Mouse (Mus musculus) gastrocnemius, postnatal 36 days (tissue): ENCODE measurements around the gene Carm1. TPM values are rescaled to one million over a fixed set of nuclear protein-coding genes. Genes with fewer than 3 reads are reported as not detected.
A peak's percentile ranks its signal among the peaks of the same experiment; 100 is the strongest.
"Not testable (repeated sequence)": the region's sequence is repeated elsewhere in the genome, so short reads cannot be mapped to it uniquely, and the experiment has no call there.

ENCODE experiments used
- DNase-seq, 2 experiments: peaks; one replicate each; pipeline ENCODE4 v3.0.0; 2022
- intact Hi-C: fragments of 180-260 bp; cut with DNase I; formaldehyde crosslinking; loops from one replicate; pipeline ENCODE4 v1.15.1; 2025
- long read RNA-seq, 2 experiments: library from polyadenylated mRNA; stranded (forward); transcript quantifications; one replicate each; pipeline ENCODE4 v2.0.0; 2021
- total RNA-seq, 2 experiments: library from RNA; stranded (reverse); gene quantifications; 2 replicates each; pipeline ENCODE4 v1.2.3; 2021

Gene Carm1
- 10 to 100 TPM; 63.0 to 65.2 TPM for total RNA-seq
- long read RNA-seq, experiment 1, transcript Carm1-201 (16 exons, 3,220 nt): major isoform, 27 of 42 reads
- long read RNA-seq, experiment 1, partial matches to known transcripts: 2 of 42 reads
- long read RNA-seq, experiment 1, other reads (novel, unspliced or antisense): 12 of 42 reads
- long read RNA-seq, experiment 2, transcript Carm1-201 (16 exons, 3,220 nt): major isoform, 37 of 66 reads
- long read RNA-seq, experiment 2, partial matches to known transcripts: 5 of 66 reads
- long read RNA-seq, experiment 2, other reads (novel, unspliced or antisense): 22 of 66 reads

- intact Hi-C loops: no loop called here
- DNase-seq: no peak
Observed at GRCm38 (mm10) chr9:21546789-21547074, at the start of gene Carm1. Gene Carm1 (plus strand): TSS chr9:21546894.

GRCm38 (mm10) chr9:21497050-21497542 is 49.6 kb upstream of the Carm1 start:
- intact Hi-C loops: no loop called here
- DNase-seq: no peak

- intact Hi-C loops: no loop called here
- DNase-seq: no peak
Observed at GRCm38 (mm10) chr9:21497664-21498063, 49.0 kb upstream of the Carm1 start.

GRCm38 (mm10) chr9:21498284-21498902 is 48.3 kb upstream of the Carm1 start:
- DNase-seq: no peak
- intact Hi-C loops: no loop called here

- no peak for DNase-seq
- intact Hi-C loops: no loop called here
Observed at GRCm38 (mm10) chr9:21503352-21503751, 43.3 kb upstream of the Carm1 start.

GRCm38 (mm10) chr9:21505767-21506166 is 40.9 kb upstream of the Carm1 start:
- intact Hi-C loops: no loop called here
- DNase-seq: no peak

- no peak for DNase-seq
- intact Hi-C loops: no loop called here
Observed at GRCm38 (mm10) chr9:21507753-21508430, 38.8 kb upstream of the Carm1 start.

- no peak for DNase-seq
- intact Hi-C loops: no loop called here
Observed at GRCm38 (mm10) chr9:21508871-21509404, 37.8 kb upstream of the Carm1 start.

- peak; percentile 89 to 92 for DNase-seq
- intact Hi-C loops: no loop called here
Observed at GRCm38 (mm10) chr9:21509772-21510688, 36.7 kb upstream of the Carm1 start, which contains the start of gene Tmed1. Gene Tmed1 (minus strand): TSS chr9:21510252.

GRCm38 (mm10) chr9:21510689-21511015 is 36.0 kb upstream of the Carm1 start:
- DNase-seq: no peak
- intact Hi-C loops: no loop called here

GRCm38 (mm10) chr9:21511052-21511451 is 35.6 kb upstream of the Carm1 start:
- DNase-seq: no peak
- intact Hi-C loops: no loop called here

- intact Hi-C loops: no loop called here
- no peak for DNase-seq
Observed at GRCm38 (mm10) chr9:21513466-21513865, 33.2 kb upstream of the Carm1 start.

- intact Hi-C loops: no loop called here
- no peak for DNase-seq
Observed at GRCm38 (mm10) chr9:21517947-21518495, 28.7 kb upstream of the Carm1 start.

GRCm38 (mm10) chr9:21518690-21519089 is 28.0 kb upstream of the Carm1 start:
- DNase-seq, intact Hi-C loops: not testable (repeated sequence)

GRCm38 (mm10) chr9:21525142-21525936 is 21.4 kb upstream of the Carm1 start:
- intact Hi-C loops: no loop called here
- DNase-seq: no peak

- no peak for DNase-seq
- intact Hi-C loops: no loop called here
Observed at GRCm38 (mm10) chr9:21525937-21526633, 20.6 kb upstream of the Carm1 start, which contains the start of gene AB124611. Gene AB124611 (plus strand): TSS chr9:21526176.

GRCm38 (mm10) chr9:21526634-21526944 is 20.1 kb upstream of the Carm1 start:
- DNase-seq: no peak
- intact Hi-C loops: no loop called here

- no peak for DNase-seq
- intact Hi-C loops: no loop called here
Observed at GRCm38 (mm10) chr9:21527100-21527801, 19.4 kb upstream of the Carm1 start.
